Mouse (Mus musculus) lung, postnatal 0 days (tissue): Measurements from ENCODE around the gene Tbc1d1.

ENCODE experiments used
- CTCF ChIP-seq: IDR thresholded peaks from 2 replicates; pipeline ENCODE4 v1.5.1; 2016; ENCODE audit warnings: antibody characterized with exemption, mild to moderate bottlenecking
- EP300 ChIP-seq: IDR thresholded peaks from 2 replicates; pipeline ENCODE4 v1.6.1; 2016; ENCODE audit warnings: antibody characterized with exemption, mild to moderate bottlenecking, control low read depth

- TF ChIP-seq EP300 (no peak), CTCF (no peak)
Measured at GRCm38 (mm10) chr5:64156579-64156978, 474 bp downstream of the Tbc1d1 start.
